Mouse (Mus musculus) left cerebral cortex, postnatal 25 days (tissue): ENCODE measurements around the gene Sdk2. TPM values are rescaled to one million over a fixed set of nuclear protein-coding genes. Genes with fewer than 3 reads are reported as not detected.

ENCODE experiments used
- DNase-seq, 2 experiments: peaks; one replicate each; pipeline ENCODE4 v3.0.0; 2022; ENCODE audit warnings: low spot score in 2 of 2, mixed read lengths in 1 of 2
- intact Hi-C: fragments of 180-260 bp; cut with DNase I; formaldehyde crosslinking; loops from one replicate; pipeline ENCODE4 v1.15.1; 2025
- total RNA-seq, 2 experiments: library from RNA; stranded (reverse); gene quantifications; 2 replicates each; pipeline ENCODE4 v1.2.3; 2021

Sdk2 gene
- total RNA-seq, 2 experiments from 2014 or later = 29.1 to 30.1 TPM

DNA sequence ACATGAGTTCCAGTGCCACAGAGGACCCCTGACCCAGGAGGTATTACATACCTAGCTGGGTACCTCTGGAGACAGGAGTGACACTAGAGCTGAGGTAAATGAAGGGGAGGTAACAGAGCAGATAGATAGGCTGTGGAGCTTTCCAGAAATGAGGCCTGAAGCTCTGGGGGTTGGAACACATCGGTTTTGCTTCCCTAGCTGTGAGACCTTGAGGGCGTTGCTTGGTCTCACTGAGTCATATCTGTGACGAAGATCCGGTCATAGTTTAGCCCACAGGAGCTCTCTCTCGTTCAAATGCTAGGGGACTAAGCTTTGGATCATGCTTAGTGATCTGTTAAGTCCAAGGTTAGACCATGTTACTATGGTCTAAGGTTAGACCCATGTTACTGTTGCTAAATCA is 308.0 kb downstream of the Sdk2 start:
- intact Hi-C loops = no loop called here
- no peak for DNase-seq

DNA sequence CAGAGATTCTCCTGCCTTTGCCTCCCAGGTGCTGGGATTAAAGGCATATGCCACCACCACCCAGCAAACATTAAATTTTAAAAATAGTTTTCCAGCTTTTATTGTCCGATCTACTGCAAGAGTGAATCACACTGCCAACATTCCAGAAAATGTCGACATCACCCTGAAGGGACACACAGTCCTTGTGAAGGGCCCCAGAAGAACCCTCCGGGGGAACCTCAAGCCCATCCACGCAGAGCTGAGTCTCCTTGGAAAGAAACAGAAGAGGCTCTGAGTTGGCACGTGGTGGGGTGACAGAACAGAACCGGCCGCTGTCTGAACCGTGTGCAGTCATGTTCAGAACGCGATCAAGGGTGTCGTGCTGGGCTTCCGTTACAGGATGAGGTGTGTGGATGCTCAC is 310.3 kb downstream of the Sdk2 start:
- intact Hi-C loops = no loop called here
- DNase-seq = no peak

DNA sequence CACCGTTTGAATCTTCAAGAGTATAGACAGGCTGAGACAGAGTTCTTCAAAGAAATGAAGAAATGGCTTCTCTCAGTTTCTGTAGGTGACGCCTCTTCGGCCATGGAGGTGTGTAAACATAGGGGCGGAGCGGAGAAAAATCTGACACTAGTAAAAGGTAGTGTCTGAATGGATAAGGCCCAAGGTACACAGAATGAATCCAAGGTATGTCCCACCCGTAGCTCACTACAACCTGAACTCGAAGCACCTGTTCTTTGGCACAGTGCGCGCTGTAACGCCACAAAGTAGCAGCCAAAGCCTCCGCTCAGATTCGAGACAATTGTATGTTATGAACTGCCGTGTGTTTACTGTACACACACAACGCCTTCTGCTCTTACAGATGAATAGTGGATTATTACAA is 311.0 kb downstream of the Sdk2 start:
- intact Hi-C loops = no loop called here
- no peak for DNase-seq

DNA sequence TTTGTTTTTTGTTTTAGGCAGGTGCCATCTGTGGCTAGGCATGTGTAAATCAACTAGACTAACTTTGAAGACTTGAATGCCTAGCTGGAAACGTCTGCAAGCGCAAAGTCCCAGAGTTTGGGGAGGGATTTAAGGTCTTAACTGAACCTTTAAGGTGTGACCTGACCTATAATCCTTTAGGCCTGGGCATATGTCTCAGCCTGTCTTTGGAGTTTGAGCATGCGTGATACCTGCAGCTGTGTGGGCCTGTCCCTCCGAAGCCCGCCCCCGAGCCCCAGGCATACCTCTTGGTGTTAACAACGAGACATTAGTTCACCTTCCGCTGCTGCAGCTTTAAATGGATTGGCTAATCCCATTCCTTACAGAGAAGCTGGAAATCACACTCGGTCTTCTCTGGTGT is 312.0 kb downstream of the Sdk2 start:
- intact Hi-C loops = no loop called here
- no peak for DNase-seq

DNA sequence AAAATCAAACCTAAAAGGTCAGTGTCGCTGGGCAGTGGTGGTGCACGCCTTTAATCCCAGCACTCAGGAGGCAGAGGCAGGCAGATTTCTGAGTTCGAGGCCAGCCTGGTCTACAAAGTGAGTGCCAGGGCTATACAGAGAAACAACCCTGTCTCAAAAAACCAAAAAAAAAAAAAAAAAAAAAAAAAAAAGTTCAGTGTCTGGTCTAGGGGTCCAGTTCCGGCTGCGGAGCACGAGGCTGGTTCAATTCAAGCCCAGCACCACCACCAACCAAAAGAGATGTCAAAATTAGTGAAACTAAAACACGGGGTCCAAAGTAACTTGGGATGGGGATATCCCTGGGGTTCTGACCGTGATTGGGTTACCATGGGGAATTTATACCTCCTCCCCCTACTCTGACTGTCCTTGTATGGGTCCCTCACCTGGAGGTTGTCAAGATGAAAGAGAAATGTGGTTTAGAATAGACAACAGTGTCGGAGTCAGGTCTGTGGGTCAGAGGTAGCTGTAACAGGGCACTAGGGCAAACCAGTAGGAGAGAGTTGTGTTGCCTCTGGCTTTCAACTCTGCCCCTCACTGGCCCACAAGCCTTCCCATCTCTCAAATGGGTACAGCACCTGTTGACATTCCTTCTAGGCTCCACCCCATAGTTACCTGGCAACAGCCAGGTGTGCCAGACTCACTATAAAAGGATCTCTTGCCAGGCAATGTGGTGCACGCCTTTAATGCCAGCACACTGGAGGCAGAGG is 314.0 kb downstream of the Sdk2 start:
- no peak for DNase-seq
- intact Hi-C loops = no loop called here

DNA sequence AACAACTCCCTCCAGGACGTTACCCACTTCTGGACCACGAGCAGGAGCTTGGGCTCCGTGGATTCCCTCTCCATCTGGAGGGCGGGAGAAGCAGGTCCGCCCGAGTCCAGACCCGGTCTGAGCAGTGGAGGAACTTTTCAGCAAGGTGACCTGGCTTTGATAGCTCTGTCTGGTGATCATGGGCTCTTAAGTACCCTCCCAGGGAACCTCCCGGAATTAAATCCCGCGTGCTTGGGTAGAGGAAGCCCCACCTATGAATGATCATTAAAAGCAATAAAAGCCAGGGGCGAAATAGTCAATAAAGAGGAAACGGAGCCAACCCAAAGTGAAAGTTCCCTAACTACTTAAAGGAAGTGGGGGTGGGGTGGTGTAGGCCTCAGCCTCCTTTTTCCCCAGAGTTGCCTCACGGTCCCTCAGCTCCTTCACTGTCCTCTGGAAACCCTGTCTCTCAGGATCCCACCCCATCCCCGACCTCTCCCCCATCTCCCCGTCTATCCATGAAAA is 314.6 kb downstream of the Sdk2 start:
- intact Hi-C loops = no loop called here
- no peak for DNase-seq

DNA sequence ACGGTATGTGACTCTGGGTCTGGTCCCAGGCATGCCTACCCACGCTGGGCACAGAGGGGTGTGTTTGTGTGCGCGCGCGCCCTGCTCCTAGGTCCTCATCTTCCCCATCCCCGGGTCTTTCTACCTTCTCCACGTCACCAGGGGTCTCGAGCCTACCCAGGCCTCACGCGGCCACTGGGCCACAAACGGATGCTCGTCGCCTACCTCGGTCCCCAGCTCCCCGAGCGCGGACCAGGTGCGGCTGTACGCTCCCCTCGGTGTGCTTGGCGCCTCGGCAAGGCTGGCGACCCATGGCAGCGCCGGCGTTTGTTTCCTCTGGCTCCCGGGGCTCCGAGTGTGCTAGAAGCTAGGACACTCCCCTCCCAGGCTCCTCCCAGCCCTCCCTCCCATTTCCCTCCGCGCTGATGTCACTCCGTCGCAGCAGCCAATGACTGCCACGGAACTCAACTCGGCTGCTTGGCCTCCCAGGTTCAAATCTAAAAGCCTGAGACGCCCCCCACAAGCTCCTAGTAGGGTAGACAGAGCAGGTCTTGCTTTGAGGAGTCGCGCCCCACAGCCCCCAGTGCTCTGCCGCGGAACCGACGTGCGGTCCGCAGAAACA is 315.3 kb downstream of the Sdk2 start, which contains the start of gene Cdc42ep4:
Gene Cdc42ep4, minus strand, starts transcription at position 398 of the 601 bp plus-strand sequence.
- DNase-seq = peak; percentile 73 to 78
- intact Hi-C loops = loop anchor here (2.0 kb wide), 3 partner anchors 33 to 55 kb away; no protein-coding TSS in a partner anchor

DNA sequence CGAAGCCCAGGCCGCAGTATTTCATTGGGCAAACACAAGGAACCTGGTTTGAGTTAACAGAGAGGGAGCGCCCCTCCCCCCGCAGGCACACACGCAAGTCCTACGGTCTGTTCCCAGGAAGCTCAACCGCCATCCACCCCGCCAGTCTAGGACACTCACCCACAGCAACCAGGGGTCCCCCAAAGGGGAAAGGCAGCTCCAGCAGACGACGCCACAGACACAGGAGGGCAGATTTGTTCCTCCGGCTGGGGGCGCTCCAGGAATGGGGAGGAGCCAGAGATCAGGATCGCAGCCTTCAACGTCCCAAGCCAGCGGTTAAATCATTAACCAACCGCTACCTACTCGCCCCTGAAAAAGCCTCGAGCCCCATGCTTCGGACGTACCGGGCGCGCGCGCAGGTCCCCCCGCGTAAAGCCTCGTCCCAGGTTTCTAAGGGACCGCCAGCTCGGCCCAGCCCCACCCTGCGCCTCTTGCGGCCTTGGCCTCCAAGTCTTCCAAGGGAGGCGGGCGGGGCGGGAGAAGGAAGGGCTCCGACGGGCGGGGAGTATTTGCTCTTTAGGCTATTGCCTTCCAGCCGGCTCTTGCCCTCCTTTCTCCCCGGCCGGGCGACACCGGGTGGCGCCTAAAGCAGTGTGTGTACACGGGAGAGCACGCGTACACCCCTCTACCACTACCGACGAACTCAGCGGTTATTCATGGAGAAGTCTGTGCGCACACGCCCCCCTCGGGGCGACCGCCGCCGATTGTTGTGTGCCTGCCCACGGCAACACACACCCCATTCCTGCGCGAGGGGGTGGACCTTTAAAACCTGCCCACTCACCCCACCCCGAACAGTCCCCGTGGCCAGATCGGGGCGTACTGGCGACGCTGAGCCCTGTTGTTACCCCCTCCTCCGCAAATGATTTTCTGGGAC is 316.0 kb downstream of the Sdk2 start:
- peak; percentile 34 to 49 for DNase-seq
- intact Hi-C loops = loop anchor here (2.0 kb wide), 3 partner anchors 34 to 56 kb away; no protein-coding TSS in a partner anchor

DNA sequence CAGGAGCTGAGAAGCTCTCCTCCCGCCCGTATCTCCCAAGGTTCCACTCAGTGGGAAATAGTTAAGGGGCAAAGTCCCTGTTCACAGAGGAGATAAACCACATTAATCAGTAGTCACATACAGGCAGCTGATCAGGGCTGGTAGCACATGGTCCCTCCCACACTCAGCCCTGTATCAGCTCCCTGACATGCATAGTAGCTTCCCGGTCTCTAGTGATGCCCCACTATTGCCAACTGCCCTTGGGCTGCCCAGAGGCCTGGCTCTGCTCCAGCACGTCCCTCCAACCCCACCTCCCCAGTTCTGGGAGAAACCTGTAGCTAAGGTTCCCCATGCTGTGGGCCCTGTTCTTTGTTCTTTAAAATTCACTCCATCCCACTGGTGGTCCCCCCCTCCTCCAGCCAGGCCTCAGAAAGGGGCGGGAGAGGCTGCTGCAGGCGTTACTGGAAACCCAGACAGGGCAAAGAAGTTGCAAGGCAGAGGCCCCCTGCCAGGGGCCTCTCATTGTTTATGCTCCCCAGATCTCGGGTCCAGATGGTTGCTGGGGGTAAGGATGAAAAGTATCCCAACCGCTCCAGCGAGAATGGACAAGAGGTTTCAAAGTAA is 317.0 kb downstream of the Sdk2 start:
- intact Hi-C loops = loop anchor here (2.0 kb wide), 3 partner anchors 35 to 57 kb away; no protein-coding TSS in a partner anchor
- no peak for DNase-seq

DNA sequence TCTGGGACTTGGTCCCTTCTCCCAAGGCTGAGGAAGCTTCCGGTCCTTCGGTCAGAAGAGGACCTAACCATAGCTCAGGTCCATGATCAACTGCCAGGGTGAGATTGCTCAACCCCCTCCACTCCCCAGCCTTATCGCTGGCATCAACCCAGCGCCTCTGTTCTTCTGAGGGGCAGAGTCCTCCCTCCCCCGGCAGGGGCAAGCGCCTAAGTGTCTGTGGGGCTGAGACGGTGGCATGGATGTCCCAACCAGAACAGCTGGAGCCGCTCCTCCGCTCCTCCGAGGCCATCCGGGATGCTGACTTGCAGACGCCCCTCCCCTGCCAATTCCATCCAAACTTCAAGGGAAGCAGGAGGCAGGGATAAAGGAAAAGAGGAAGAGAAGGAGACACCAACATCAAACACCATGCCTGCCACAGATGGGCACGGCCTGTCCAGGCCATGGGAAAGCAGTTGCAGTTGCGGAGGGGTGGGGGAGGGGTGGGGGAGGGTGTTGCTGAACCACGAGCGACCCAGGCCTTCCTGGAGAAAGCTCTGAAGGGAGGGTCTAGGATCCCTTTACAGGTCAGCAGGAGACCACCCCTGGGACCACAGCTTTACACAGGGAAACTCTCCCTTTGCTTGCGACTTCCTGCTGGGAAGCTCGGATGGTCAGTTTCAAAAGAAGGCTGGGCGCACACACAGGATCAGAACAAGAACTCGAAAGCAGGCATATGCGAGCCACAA is 317.9 kb downstream of the Sdk2 start:
- no peak for DNase-seq
- intact Hi-C loops = no loop called here

DNA sequence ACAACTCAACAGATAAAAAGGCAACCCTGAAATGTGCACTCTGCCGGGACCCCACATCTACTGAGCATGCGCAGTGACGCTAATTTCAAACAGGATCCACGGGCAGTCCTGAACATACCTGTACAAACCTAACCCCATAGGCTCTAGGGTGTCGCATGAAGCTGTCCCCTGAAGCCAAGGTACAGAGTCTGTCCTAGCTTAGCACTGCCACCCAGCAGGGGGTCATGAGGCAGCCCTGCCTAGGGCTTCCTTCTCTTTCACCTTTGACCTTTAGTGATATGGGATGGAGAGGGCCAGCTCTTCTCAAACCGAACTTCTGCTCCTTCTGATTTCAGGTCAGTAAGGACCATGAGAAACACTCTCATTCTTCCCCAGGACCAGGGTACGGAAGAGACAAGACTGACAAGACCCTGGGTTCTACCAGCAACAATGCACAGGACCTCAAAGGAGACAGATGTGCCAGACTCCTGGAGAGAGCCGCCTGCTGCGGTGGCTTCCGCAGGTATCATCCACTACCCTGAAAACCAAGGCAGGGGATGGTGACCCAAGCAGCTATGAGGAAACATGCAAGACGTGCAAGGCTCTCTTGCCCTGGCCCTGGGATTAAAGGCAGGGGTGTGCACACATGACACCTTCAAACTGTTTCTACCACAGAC is 319.0 kb downstream of the Sdk2 start:
- intact Hi-C loops = no loop called here
- no peak for DNase-seq

DNA sequence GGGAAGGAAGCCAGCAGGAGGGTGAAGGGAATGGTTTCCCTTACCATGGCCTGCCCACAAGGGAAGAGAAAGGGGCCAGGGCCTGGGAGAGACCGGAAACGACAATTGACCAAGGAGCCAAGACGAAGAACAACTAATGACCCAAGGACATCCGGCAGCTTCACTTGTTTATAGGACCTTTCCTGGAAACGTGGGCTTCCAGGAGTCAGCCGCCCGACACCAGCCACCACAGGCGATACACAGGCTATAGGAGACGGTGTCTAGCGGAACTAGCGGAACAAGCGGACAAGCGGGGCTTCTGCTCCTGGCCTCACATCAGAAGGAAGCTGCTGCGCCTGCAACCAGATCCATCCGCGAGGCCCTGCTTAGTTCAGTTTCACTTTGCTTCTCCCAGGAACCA is 319.8 kb downstream of the Sdk2 start:
- intact Hi-C loops = no loop called here
- DNase-seq = no peak

DNA sequence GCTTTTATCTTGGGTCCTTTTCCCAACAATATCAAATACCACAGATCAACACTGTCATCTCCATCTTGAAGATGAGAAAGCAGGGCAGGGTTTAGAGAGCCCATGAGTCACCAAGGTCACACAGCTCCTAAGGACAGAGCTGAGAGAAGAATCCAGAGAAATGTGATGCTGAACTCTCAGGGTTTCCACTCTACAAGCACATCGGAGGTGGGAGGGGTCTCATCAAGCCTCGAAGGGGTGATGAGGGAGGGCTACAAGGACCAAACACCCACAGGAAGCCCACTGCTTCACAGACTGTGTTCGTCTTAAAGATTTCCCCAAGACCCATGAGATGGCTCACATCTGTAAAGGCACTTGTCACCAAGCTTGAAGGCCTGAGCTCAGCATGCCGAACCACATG is 320.9 kb downstream of the Sdk2 start:
- intact Hi-C loops = no loop called here
- no peak for DNase-seq

DNA sequence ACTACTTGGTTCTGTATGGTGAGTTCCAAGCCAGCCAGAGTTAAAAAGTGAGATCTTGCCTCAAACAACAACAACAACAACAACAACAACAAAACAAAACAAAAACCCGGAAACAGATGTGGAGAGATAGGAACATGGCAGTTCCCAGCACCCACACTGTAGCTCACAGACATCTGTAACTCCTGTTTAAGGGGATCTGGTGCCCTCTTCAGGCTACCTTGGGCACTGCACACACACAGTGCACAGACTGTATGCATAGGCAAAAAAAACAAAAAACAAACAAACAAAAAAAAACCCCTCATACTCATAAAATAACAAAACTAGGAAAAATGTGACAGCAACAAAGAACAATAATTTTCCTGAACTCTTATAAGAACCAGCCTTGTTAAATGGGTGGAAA is 323.8 kb downstream of the Sdk2 start:
- DNase-seq = no peak
- intact Hi-C loops = no loop called here

DNA sequence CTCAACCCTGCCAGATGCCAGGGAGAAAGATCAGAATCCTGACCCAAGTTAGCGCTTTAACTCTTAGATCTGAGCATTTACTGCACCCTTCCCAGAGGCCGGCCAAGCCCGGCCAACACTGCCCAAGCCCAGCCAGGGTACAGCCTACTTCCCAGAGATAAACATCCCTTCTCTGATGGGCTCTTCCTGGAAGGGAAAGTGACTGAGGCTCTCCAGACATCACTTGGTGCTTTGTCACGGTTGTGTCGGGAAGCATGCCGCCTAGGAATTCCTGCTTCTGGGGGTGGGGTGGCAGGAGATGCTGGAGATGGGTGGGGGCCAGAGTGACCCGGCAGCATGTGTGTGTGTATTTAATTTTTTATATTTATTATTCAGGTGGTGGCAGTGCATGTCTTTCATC is 326.7 kb downstream of the Sdk2 start:
- intact Hi-C loops = no loop called here
- no peak for DNase-seq

DNA sequence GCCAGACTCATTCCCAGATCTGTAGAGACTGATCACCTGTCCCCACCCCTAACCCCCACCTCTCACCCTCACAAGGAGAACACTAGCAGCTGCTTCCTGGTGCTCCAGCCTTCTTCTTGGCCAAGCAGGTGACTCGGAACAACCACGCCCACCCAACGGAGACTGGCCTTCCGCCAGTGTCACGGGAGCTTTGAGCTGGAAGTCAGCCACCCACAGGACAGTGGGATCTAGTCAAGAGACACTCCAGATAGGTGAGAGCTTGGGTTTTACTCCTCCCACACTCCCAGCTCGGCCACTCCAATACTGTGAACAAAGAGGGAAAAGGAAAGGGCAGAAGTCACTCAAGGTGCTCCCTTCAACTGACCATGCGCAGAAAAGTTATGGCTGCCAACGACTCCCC is 327.6 kb downstream of the Sdk2 start:
- DNase-seq = no peak
- intact Hi-C loops = no loop called here

DNA sequence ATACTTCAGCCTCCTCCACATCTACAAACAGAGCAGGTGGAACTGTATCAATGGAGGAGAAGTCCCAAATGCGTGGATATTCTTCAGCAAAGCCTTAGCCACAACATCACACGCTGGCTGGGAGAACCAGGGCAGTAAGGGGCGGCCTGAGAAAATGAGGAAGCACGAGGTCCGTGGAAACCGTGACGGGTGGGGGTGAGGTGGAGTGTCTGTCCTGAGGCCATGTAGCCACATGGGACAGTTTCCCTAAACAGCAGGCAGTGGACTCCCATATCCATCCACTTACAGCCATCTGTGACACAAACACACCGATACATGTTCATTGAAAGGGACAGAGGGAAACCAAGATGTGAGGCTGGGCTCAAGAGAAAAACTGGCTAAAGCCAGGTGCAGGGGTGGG is 328.9 kb downstream of the Sdk2 start:
- DNase-seq = no peak
- intact Hi-C loops = no loop called here

DNA sequence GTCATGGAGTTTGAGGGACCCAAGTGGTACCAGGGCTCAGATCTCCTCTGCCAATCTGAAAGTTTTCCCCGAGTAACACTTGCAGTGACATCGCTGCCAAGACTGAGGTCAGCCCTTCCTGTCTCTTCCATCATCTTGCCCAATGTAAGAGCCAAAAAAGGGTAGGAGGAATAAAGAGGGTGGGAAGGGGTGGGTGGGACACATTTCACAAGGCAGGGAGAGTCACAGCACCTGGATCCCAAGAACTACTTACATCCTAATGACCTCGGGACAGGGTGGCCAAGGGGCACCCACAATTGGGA is 329.3 kb downstream of the Sdk2 start:
- DNase-seq = no peak
- intact Hi-C loops = no loop called here
